Mouse (Mus musculus): ENCODE measurements around the gene Clstn2.

- no peak for TF ChIP-seq CTCF (IDR thresholded peaks at IDR 0.05; ENCODE audit: borderline replicate concordance, insufficient read depth, low read depth, low read length)
- TF ChIP-seq POLR2A (IDR thresholded peaks at IDR 0.05; ENCODE audit: borderline replicate concordance, insufficient read depth, low read length), result no peak
Measured at GRCm38 (mm10) chr9:97629180-97629579, 403.8 kb downstream of the Clstn2 start.

All from cerebellum, adult 2 months (tissue).